16 mouse cellular contexts compared by ENCODE assay signal in genomic region chr6:97594589-97594988, GRCm38 (mm10).
"Had no signal": no experiment of that assay in that cellular context is flagged by ENCODE, and none has a peak within 500 bp of the region (broad histone marks: within the 10 kb centered on the region; RNA-seq: fewer than 3 reads in every experiment).

No protein-coding gene starts in this region.

- H3K4me3 ChIP-seq: kidney, embryonic 15.5 days; limb, embryonic 12.5 days; liver, embryonic 13.5 days; midbrain, embryonic 10.5 days; myocyte; neural tube, embryonic 15.5 days had no signal

- H3K27ac ChIP-seq: hindbrain, postnatal 0 days; kidney, embryonic 15.5 days; limb, embryonic 12.5 days; liver, embryonic 13.5 days; neural tube, embryonic 15.5 days had no signal

- H3K4me2 ChIP-seq: kidney, embryonic 15.5 days; limb, embryonic 12.5 days; liver, embryonic 13.5 days; neural tube, embryonic 15.5 days had no signal

- H3K36me3 ChIP-seq: kidney, embryonic 15.5 days; limb, embryonic 12.5 days; liver, embryonic 13.5 days; neural tube, embryonic 15.5 days had no signal

- DNase-seq: kidney, adult 11 months; kidney, postnatal 25 days; liver; liver, embryonic 13.5 days; liver, postnatal 0 days; midbrain, embryonic 14.5 days; right cerebral cortex, adult 18-20 months; right cerebral cortex, postnatal 25 days; thymus, adult 18-20 months; thymus, postnatal 14 days had no signal

- H3K4me1 ChIP-seq: kidney, embryonic 15.5 days; limb, embryonic 12.5 days; liver, embryonic 13.5 days; neural tube, embryonic 15.5 days had no signal

- H3K27me3 ChIP-seq: kidney, embryonic 15.5 days; limb, embryonic 12.5 days; liver, embryonic 13.5 days; neural tube, embryonic 15.5 days had no signal

- H3K9me3 ChIP-seq: kidney, embryonic 15.5 days; limb, embryonic 12.5 days; liver, embryonic 13.5 days; midbrain, embryonic 10.5 days; neural tube, embryonic 15.5 days had no signal

- ATAC-seq: liver, postnatal 0 days had no signal

- H3K9ac ChIP-seq: kidney, embryonic 15.5 days; limb, embryonic 12.5 days; liver, embryonic 13.5 days; liver, postnatal 0 days; neural tube, embryonic 15.5 days had no signal
